Mouse (Mus musculus): Measurements from ENCODE around the gene Actn1. TPM values are rescaled to one million over a fixed set of nuclear protein-coding genes. Genes with fewer than 3 reads are reported as not detected.

Gene Actn1
- polyA plus RNA-seq, 1 experiment from 2014 or later = 7.7 TPM

- no peaks in the 10 kb centered on the region for H3K4me1 ChIP-seq (ENCODE audit: insufficient read depth)
- no peaks in the 10 kb centered on the region for H3K36me3 ChIP-seq (replicated peaks; ENCODE audit: insufficient read depth, low read length)
- H3K4me3 ChIP-seq (ENCODE audit: low read depth, low read length) = no peak overlapping the region
- H3K27ac ChIP-seq (ENCODE audit: low read depth) = no peak overlapping the region
- no peak for ATAC-seq
- H3K4me2 ChIP-seq (ENCODE audit: low read depth, low read length) = no peak overlapping the region
- peak; percentile 63 for DNase-seq
- no peaks in the 10 kb centered on the region for H3K27me3 ChIP-seq (ENCODE audit: insufficient read depth, low read length)
- TF ChIP-seq EP300 (IDR thresholded peaks at IDR 0.05; ENCODE audit: low read depth) (no peak), CTCF (IDR thresholded peaks at IDR 0.05; ENCODE audit: low read depth) (peak; percentile 88)
- no peaks in the 10 kb centered on the region for H3K9me3 ChIP-seq (ENCODE audit: low read length)
- H3K9ac ChIP-seq (replicated peaks) = no peak overlapping the region
- 35% methylated on average over 10 of the region's 10 CpGs for WGBS (ENCODE audit: insufficient replicate concordance)
Observed at GRCm38 (mm10) chr12:80153687-80154326, 106.4 kb downstream of the Actn1 start.

- no peak overlapping the region for H3K27ac ChIP-seq (ENCODE audit: low read depth)
- no peaks in the 10 kb centered on the region for H3K36me3 ChIP-seq (replicated peaks; ENCODE audit: insufficient read depth, low read length)
- H3K9me3 ChIP-seq (ENCODE audit: low read length) = no peaks in the 10 kb centered on the region
- TF ChIP-seq CTCF (IDR thresholded peaks at IDR 0.05; ENCODE audit: low read depth) (peak; percentile 27; the same call in 1 of the 2 replicates), EP300 (IDR thresholded peaks at IDR 0.05; ENCODE audit: low read depth) (no peak)
- 81% methylated on average over 6 of the region's 6 CpGs for WGBS (ENCODE audit: insufficient replicate concordance)
- DNase-seq (no peak), ATAC-seq (no peak)
- no peak overlapping the region for H3K4me3 ChIP-seq (ENCODE audit: low read depth, low read length)
- no peaks in the 10 kb centered on the region for H3K4me1 ChIP-seq (ENCODE audit: insufficient read depth)
- no peak overlapping the region for H3K4me2 ChIP-seq (ENCODE audit: low read depth, low read length)
- H3K9ac ChIP-seq (replicated peaks) = no peak overlapping the region
- H3K27me3 ChIP-seq (ENCODE audit: insufficient read depth, low read length) = no peaks in the 10 kb centered on the region
Observed at GRCm38 (mm10) chr12:80153078-80153477, 107.1 kb downstream of the Actn1 start.

GRCm38 (mm10) chr12:80151821-80152220 is 108.3 kb downstream of the Actn1 start:
- no peaks in the 10 kb centered on the region for H3K27me3 ChIP-seq (ENCODE audit: insufficient read depth, low read length)
- no peak overlapping the region for H3K9ac ChIP-seq (replicated peaks)
- H3K9me3 ChIP-seq (ENCODE audit: low read length) = no peaks in the 10 kb centered on the region
- no peak for ATAC-seq
- TF ChIP-seq EP300 (IDR thresholded peaks at IDR 0.05; ENCODE audit: low read depth) (no peak), CTCF (IDR thresholded peaks at IDR 0.05; ENCODE audit: low read depth) (peak; percentile 53)
- no peak overlapping the region for H3K4me2 ChIP-seq (ENCODE audit: low read depth, low read length)
- 83% methylated on average over 6 of the region's 6 CpGs for WGBS (ENCODE audit: insufficient replicate concordance)
- peaks cover 3% of the 10 kb centered on the region for H3K4me1 ChIP-seq (ENCODE audit: insufficient read depth)
- no peak for DNase-seq
- H3K4me3 ChIP-seq (ENCODE audit: low read depth, low read length) = no peak overlapping the region
- no peak overlapping the region for H3K27ac ChIP-seq (ENCODE audit: low read depth)
- H3K36me3 ChIP-seq (replicated peaks; ENCODE audit: insufficient read depth, low read length) = no peaks in the 10 kb centered on the region

- Histone ChIP-seq H3K9me3 (ENCODE audit: low read length) (no peaks in the 10 kb centered on the region), H3K27ac (ENCODE audit: low read depth) (peak overlapping the region; percentile 12; the same call in 1 of the 2 replicates), H3K9ac (replicated peaks) (no peak overlapping the region), H3K4me1 (ENCODE audit: insufficient read depth) (peaks cover 11% of the 10 kb centered on the region), H3K27me3 (ENCODE audit: insufficient read depth, low read length) (no peaks in the 10 kb centered on the region), H3K36me3 (replicated peaks; ENCODE audit: insufficient read depth, low read length) (no peaks in the 10 kb centered on the region), H3K4me2 (ENCODE audit: low read depth, low read length) (peak overlapping the region; percentile 38), H3K4me3 (ENCODE audit: low read depth, low read length) (no peak overlapping the region)
- TF ChIP-seq EP300 (IDR thresholded peaks at IDR 0.05; ENCODE audit: low read depth) (no peak), CTCF (IDR thresholded peaks at IDR 0.05; ENCODE audit: low read depth) (no peak)
- ATAC-seq = peak; percentile 78
- 28% methylated on average over 8 of the region's 8 CpGs for whole genome bisulfite sequencing (ENCODE audit: insufficient replicate concordance)
- peak; percentile 71 for DNase-seq
Observed at GRCm38 (mm10) chr12:80150624-80151023, 109.5 kb downstream of the Actn1 start.

GRCm38 (mm10) chr12:80147563-80148214 is 112.5 kb downstream of the Actn1 start:
- WGBS (ENCODE audit: insufficient replicate concordance) = 83% methylated on average over 11 of the region's 11 CpGs
- no peak for ATAC-seq
- Histone ChIP-seq H3K9me3 (ENCODE audit: low read length) (no peaks in the 10 kb centered on the region), H3K27ac (ENCODE audit: low read depth) (no peak overlapping the region), H3K4me2 (ENCODE audit: low read depth, low read length) (no peak overlapping the region), H3K36me3 (replicated peaks; ENCODE audit: insufficient read depth, low read length) (no peaks in the 10 kb centered on the region), H3K9ac (replicated peaks) (no peak overlapping the region), H3K4me1 (ENCODE audit: insufficient read depth) (peaks cover 11% of the 10 kb centered on the region), H3K27me3 (ENCODE audit: insufficient read depth, low read length) (no peaks in the 10 kb centered on the region), H3K4me3 (ENCODE audit: low read depth, low read length) (no peak overlapping the region)
- DNase-seq = no peak
- TF ChIP-seq CTCF (IDR thresholded peaks at IDR 0.05; ENCODE audit: low read depth) (no peak), EP300 (IDR thresholded peaks at IDR 0.05; ENCODE audit: low read depth) (no peak)

All from liver, postnatal 0 days (tissue).